Mouse (Mus musculus) heart, embryonic 15.5 days (tissue): Measurements from ENCODE around the gene Thrb. TPM values are rescaled to one million over a fixed set of nuclear protein-coding genes. Genes with fewer than 3 reads are reported as not detected.

ENCODE experiments used
- ATAC-seq: fragments of 200-750 bp; cut with Nextera tagmentation; replicated peaks from 2 replicates; pipeline ENCODE4 v1.8.0; 2017; ENCODE audit warnings: low read depth, moderate TSS enrichment; ENCODE audit not compliant: insufficient number of reproducible peaks, insufficient read depth, low FRiP score
- H3K27ac ChIP-seq: fragments of 300-500 bp; sonication (generic); 2 replicates; pipeline ENCODE4 v1.5.1; 2015; ENCODE audit warnings: mild to moderate bottlenecking, inconsistent platforms
- H3K27me3 ChIP-seq: fragments of 300-500 bp; sonication (generic); 2 replicates; pipeline ENCODE4 v1.6.1; 2015; ENCODE audit warnings: inconsistent platforms
- H3K36me3 ChIP-seq: fragments of 300-500 bp; sonication (generic); 2 replicates; pipeline ENCODE4 v1.6.1; 2015; ENCODE audit warnings: mild to moderate bottlenecking, inconsistent platforms
- H3K4me1 ChIP-seq: fragments of 300-500 bp; sonication (generic); replicated peaks from 2 replicates; pipeline ENCODE4 v1.6.1; 2015; ENCODE audit warnings: inconsistent platforms
- H3K4me2 ChIP-seq: fragments of 300-500 bp; sonication (generic); 2 replicates; pipeline ENCODE4 v1.6.1; 2015; ENCODE audit warnings: inconsistent platforms, mild to moderate bottlenecking, moderate library complexity
- H3K4me3 ChIP-seq: fragments of 300-500 bp; sonication (generic); 2 replicates; pipeline ENCODE4 v1.5.1; 2015; ENCODE audit warnings: mild to moderate bottlenecking, inconsistent platforms
- H3K9ac ChIP-seq: fragments of 300-500 bp; sonication (generic); 2 replicates; pipeline ENCODE4 v1.6.1; 2015; ENCODE audit warnings: mild to moderate bottlenecking, inconsistent platforms
- H3K9me3 ChIP-seq: fragments of 300-500 bp; sonication (generic); replicated peaks from 2 replicates; pipeline ENCODE4 v1.6.1; 2016; ENCODE audit warnings: inconsistent platforms
- WGBS: fragments of 180-500 bp; shearing (Covaris S2); methylation state at CpG from one replicate; pipeline ENCODE4 v1.1.7; 2015; ENCODE audit warnings: mixed read lengths; 5-methylcytosine and 5-hydroxymethylcytosine counted together
- polyA plus RNA-seq: library from polyadenylated mRNA; unstranded; fragments of >200 nt; fragmentation: Nextera tagmentation; extraction: Ambion mirVana; gene quantifications from 2 replicates; pipeline ENCODE4 v1.2.1, GENCODE M21; 2015

Gene Thrb
- polyA plus RNA-seq: 0.83 and 1.3 TPM in 2 replicates

DNA sequence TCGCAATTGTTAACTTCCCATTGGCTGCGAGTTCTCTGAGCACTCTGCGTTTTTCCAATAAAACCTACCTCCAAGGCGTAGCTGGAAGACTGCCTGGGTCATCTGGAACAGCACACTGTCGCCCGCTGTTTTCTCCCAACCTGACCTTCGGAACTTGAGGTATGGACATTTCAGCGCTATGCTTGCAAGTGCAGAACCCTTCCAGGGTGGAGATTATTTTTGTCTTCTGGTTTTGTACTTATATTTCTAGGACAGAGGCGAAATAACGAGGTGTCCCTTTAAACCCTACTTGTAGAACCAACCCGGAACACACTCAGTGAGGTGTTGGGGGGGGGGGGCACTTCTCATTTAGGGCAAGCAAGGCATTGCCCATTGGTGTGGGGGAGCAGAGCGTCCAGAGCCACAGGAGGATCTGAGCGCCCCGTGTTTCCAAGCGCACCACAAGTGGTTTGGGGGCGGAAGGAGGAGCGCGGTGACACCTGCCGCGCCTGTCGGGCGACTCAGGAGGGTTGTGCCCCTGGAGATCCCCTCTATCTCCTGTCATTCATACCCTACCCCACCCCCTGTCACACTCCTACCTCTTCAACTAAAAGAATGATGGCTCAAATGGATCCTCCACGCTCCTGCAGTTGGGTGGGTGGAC, at the start of gene Thrb:
TSS of gene Thrb (plus strand) at position 576 of the 643 bp plus-strand sequence.
- peak within 1 kb of the TSS; percentile 100 for H3K4me2 ChIP-seq
- peaks cover 18% of the 10 kb centered on the region for H3K27me3 ChIP-seq
- H3K27ac ChIP-seq: no peak within 1 kb of the TSS; the same call in 1 of the 2 replicates
- no peaks in the 10 kb centered on the region for H3K9me3 ChIP-seq
- peaks cover 18% of the 10 kb centered on the region for H3K4me1 ChIP-seq
- peak within 1 kb of the TSS; percentile 65 for H3K9ac ChIP-seq
- no peaks in the 10 kb centered on the region for H3K36me3 ChIP-seq
- H3K4me3 ChIP-seq: peak within 1 kb of the TSS; percentile 80
- ATAC-seq: no peak
- WGBS: 1% methylated on average over 23 of the region's 23 CpGs

GRCm38 (mm10) chr14:17621671-17622070, 38.4 kb upstream of the Thrb start:
- no peaks in the 10 kb centered on the region for H3K36me3 ChIP-seq
- no peak overlapping the region for H3K4me3 ChIP-seq
- no peaks in the 10 kb centered on the region for H3K4me1 ChIP-seq
- no peaks in the 10 kb centered on the region for H3K27me3 ChIP-seq
- no peaks in the 10 kb centered on the region for H3K9me3 ChIP-seq
- H3K27ac ChIP-seq: no peak overlapping the region
- no peak for ATAC-seq
- H3K4me2 ChIP-seq: no peak overlapping the region
- WGBS: 50% methylated on average over 3 of the region's 3 CpGs
- no peak overlapping the region for H3K9ac ChIP-seq

GRCm38 (mm10) chr14:17623936-17624335, 36.1 kb upstream of the Thrb start:
- no peak for ATAC-seq

GRCm38 (mm10) chr14:17629215-17629614, 30.8 kb upstream of the Thrb start:
- H3K9me3 ChIP-seq: no peaks in the 10 kb centered on the region
- 42% methylated on average over 5 of the region's 5 CpGs for WGBS
- no peak overlapping the region for H3K9ac ChIP-seq
- H3K27ac ChIP-seq: no peak overlapping the region
- no peak overlapping the region for H3K4me2 ChIP-seq
- no peak for ATAC-seq
- no peaks in the 10 kb centered on the region for H3K36me3 ChIP-seq
- no peak overlapping the region for H3K4me3 ChIP-seq
- peaks cover 3% of the 10 kb centered on the region for H3K4me1 ChIP-seq
- H3K27me3 ChIP-seq: no peaks in the 10 kb centered on the region

More at GRCm38 (mm10) chr14:17623936-17624335, 36.1 kb upstream of the Thrb start:
- H3K4me3 ChIP-seq: no peak overlapping the region
- H3K4me1 ChIP-seq: no peaks in the 10 kb centered on the region
- H3K27me3 ChIP-seq: no peaks in the 10 kb centered on the region
- no peak overlapping the region for H3K27ac ChIP-seq
- H3K4me2 ChIP-seq: no peak overlapping the region
- H3K9me3 ChIP-seq: no peaks in the 10 kb centered on the region
- H3K9ac ChIP-seq: no peak overlapping the region
- 64% methylated on average over 2 of the region's 2 CpGs for whole genome bisulfite sequencing
- no peaks in the 10 kb centered on the region for H3K36me3 ChIP-seq

GRCm38 (mm10) chr14:17632887-17633522, 27.1 kb upstream of the Thrb start:
- no peaks in the 10 kb centered on the region for H3K27me3 ChIP-seq
- no peaks in the 10 kb centered on the region for H3K36me3 ChIP-seq
- H3K9me3 ChIP-seq: no peaks in the 10 kb centered on the region
- WGBS: 5% methylated on average over 19 of the region's 19 CpGs
- H3K4me3 ChIP-seq: peak overlapping the region; percentile 9; the same call in 1 of the 2 replicates
- H3K9ac ChIP-seq: no peak overlapping the region
- H3K4me2 ChIP-seq: peak overlapping the region; percentile 45
- ATAC-seq: peak; percentile 76
- peaks cover 3% of the 10 kb centered on the region for H3K4me1 ChIP-seq
- H3K27ac ChIP-seq: no peak overlapping the region

DNA sequence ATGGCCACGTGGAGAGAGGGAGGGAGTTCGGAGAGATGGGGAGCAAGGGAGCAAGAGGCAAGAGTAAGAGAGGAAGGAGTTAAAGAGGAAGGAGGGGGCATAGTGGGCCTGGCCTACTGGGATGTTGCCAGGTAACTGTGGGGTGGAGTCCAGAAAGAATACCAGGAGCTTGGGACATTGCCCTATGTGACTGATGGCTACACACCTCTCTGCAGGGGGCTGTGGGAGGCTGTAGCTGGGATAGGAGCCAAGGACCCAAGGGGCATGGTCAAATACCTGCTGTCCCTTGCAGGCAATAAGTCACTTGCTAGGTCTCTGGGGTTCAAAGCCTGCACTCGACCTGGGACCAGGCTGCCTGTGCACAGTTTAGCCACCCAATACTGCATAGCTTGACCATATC, 23.1 kb upstream of the Thrb start:
- no peak overlapping the region for H3K27ac ChIP-seq
- H3K27me3 ChIP-seq: no peaks in the 10 kb centered on the region
- no peaks in the 10 kb centered on the region for H3K9me3 ChIP-seq
- ATAC-seq: no peak
- H3K9ac ChIP-seq: no peak overlapping the region
- 55% methylated on average over 3 of the region's 3 CpGs for WGBS
- H3K36me3 ChIP-seq: no peaks in the 10 kb centered on the region
- H3K4me1 ChIP-seq: peaks cover 3% of the 10 kb centered on the region
- no peak overlapping the region for H3K4me3 ChIP-seq
- H3K4me2 ChIP-seq: no peak overlapping the region

DNA sequence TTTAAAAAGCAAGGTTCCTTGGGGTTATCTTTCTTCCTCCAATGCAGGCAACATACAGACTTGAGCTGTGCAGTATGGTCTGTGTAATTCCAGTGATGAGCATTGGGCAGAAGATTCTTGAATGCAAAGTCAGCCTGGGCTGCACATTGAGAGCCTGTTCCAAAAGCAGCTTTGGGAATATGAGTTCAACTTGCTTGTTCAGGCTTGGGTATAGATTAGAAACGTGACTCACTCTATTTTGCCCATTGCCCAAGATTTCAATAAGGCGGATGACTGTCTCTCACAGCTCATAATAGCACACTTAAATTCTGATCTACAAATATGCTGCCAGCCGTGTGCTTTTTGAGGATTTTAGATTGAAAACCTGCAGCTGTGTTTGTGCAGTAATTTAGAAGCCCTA, 18.3 kb upstream of the Thrb start:
- no peak for ATAC-seq
- no peaks in the 10 kb centered on the region for H3K9me3 ChIP-seq
- H3K4me1 ChIP-seq: no peaks in the 10 kb centered on the region
- H3K36me3 ChIP-seq: no peaks in the 10 kb centered on the region
- H3K4me3 ChIP-seq: no peak overlapping the region
- no peak overlapping the region for H3K4me2 ChIP-seq
- WGBS: 61% methylated on average over 3 of the region's 3 CpGs
- no peaks in the 10 kb centered on the region for H3K27me3 ChIP-seq
- H3K9ac ChIP-seq: no peak overlapping the region
- no peak overlapping the region for H3K27ac ChIP-seq

DNA sequence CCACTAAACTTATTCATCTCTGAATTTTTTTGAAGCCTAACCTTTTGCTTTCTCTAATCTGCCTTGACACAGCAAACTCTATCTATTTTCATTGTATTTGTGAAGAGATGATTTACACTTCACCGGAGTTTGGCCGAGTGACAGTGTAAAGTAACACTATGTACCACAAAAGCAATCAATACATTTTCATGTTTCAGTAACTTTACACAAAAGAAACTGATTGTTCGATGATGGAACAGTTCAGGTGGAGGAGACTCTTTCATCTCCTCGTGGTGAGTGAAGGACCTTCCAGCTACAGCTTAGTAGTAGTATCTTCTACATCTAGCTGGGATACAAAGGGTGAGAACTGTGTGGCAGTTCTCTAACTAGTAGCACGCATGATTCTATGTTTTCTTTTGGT, 5.0 kb upstream of the Thrb start:
- Histone ChIP-seq H3K4me1 (peaks cover 8% of the 10 kb centered on the region; the same call in 1 of the 2 replicates), H3K4me2 (no peak overlapping the region), H3K27me3 (no peaks in the 10 kb centered on the region), H3K9ac (no peak overlapping the region), H3K36me3 (no peaks in the 10 kb centered on the region), H3K9me3 (no peaks in the 10 kb centered on the region), H3K4me3 (no peak overlapping the region), H3K27ac (no peak overlapping the region)
- ATAC-seq: no peak
- 75% methylated on average over 5 of the region's 5 CpGs for WGBS

DNA sequence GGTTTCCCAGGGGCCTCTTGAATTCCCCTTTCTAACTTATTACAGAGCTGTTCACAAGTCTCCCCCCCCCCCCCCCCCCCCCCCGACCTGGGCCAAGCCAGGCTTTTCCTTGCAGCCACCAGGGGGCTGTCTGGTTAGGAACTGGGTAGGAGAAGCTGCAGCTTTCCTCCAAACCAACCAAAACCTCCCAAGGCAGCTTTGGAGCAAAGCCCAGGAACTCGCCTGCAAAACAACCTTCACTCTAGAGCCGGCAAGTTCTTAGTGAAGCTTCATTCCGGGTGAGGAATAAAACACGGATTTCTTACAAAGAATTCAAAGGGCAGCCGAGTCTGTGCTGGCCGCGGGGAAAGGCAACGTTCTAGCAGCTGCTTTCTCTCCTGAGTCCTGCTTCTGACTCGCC, 1.0 kb upstream of the Thrb start:
- WGBS: under 1% methylated on average over 9 of the region's 10 CpGs
- Histone ChIP-seq H3K27ac (no peak overlapping the region; the same call in 1 of the 2 replicates), H3K9me3 (no peaks in the 10 kb centered on the region), H3K4me3 (peak overlapping the region; percentile 80), H3K4me1 (peaks cover 18% of the 10 kb centered on the region), H3K27me3 (peaks cover 18% of the 10 kb centered on the region), H3K9ac (peak overlapping the region; percentile 65; the same call in 1 of the 2 replicates), H3K4me2 (peak overlapping the region; percentile 100), H3K36me3 (no peaks in the 10 kb centered on the region)
- peak; percentile 70 for ATAC-seq

- H3K9me3 ChIP-seq: no peaks in the 10 kb centered on the region
- H3K9ac ChIP-seq: peak overlapping the region; percentile 65
- H3K36me3 ChIP-seq: no peaks in the 10 kb centered on the region
- peak; percentile 88 for ATAC-seq
- peaks cover 18% of the 10 kb centered on the region for H3K4me1 ChIP-seq
- no peak overlapping the region for H3K27ac ChIP-seq
- H3K4me2 ChIP-seq: peak overlapping the region; percentile 100
- H3K27me3 ChIP-seq: peaks cover 18% of the 10 kb centered on the region
- peak overlapping the region; percentile 80 for H3K4me3 ChIP-seq
- under 1% methylated on average over 78 of the region's 82 CpGs for WGBS
These were observed 453 bp downstream of the Thrb start for GRCm38 (mm10) chr14:17660329-17661099.

GRCm38 (mm10) chr14:17661100-17661521, 1.1 kb downstream of the Thrb start:
- H3K4me2 ChIP-seq: peak overlapping the region; percentile 100

More at GRCm38 (mm10) chr14:17661100-17661521, 1.1 kb downstream of the Thrb start:
- H3K9me3 ChIP-seq: no peaks in the 10 kb centered on the region
- WGBS: 0% methylated on average over 16 of the region's 16 CpGs
- H3K9ac ChIP-seq: peak overlapping the region; percentile 65
- no peak overlapping the region for H3K27ac ChIP-seq
- no peaks in the 10 kb centered on the region for H3K36me3 ChIP-seq
- H3K27me3 ChIP-seq: peaks cover 18% of the 10 kb centered on the region
- peak overlapping the region; percentile 80 for H3K4me3 ChIP-seq
- ATAC-seq: no peak
- H3K4me1 ChIP-seq: peaks cover 18% of the 10 kb centered on the region
